Mouse (Mus musculus) spleen, adult 2 months (tissue): ENCODE measurements around the gene Ddx5. TPM values are rescaled to one million over a fixed set of nuclear protein-coding genes. Genes with fewer than 3 reads are reported as not detected.
A peak's percentile ranks its signal among the peaks of the same experiment; 100 is the strongest.
"Not testable (repeated sequence)": the region's sequence is repeated elsewhere in the genome, so short reads cannot be mapped to it uniquely, and the experiment has no call there.

Experiments used
- DNase-seq, 2 experiments: peaks; one replicate each; pipeline versions ENCODE4 v3.0.0 to v3.0.0-alpha.2; 2012 to 2021; ENCODE audit warnings: low spot score in 2 of 2, low read depth in 1 of 2
- H3K27ac ChIP-seq: fragments of 200-500 bp; 2 replicates; pipeline ENCODE4 v1.5.1; 2012; ENCODE audit warnings: low read length, inconsistent platforms; ENCODE audit not compliant: insufficient read depth
- H3K27me3 ChIP-seq: fragments of 200-500 bp; 2 replicates; pipeline ENCODE4 v1.6.1; 2012; ENCODE audit warnings: mild to moderate bottlenecking, moderate library complexity, low read length, inconsistent platforms; ENCODE audit not compliant: control insufficient read depth, insufficient read depth
- H3K36me3 ChIP-seq: fragments of 200-500 bp; 2 replicates; pipeline ENCODE4 v1.6.1; 2012; ENCODE audit warnings: mild to moderate bottlenecking, low read length, inconsistent platforms; ENCODE audit not compliant: control insufficient read depth, insufficient read depth
- H3K4me1 ChIP-seq: fragments of 200-500 bp; 2 replicates; pipeline ENCODE4 v1.6.1; 2011; ENCODE audit warnings: inconsistent platforms; ENCODE audit not compliant: control insufficient read depth, insufficient read depth, insufficient read length
- H3K4me3 ChIP-seq: fragments of 200-500 bp; 2 replicates; pipeline ENCODE4 v1.5.1; 2011; ENCODE audit warnings: mild to moderate bottlenecking, inconsistent platforms; ENCODE audit not compliant: insufficient read depth, insufficient read length; ENCODE audit errors: extremely low read depth
- CTCF ChIP-seq: fragments of 200-500 bp; IDR thresholded peaks from 2 replicates; pipeline ENCODE4 v1.5.1; 2011; ENCODE audit warnings: mild to moderate bottlenecking, inconsistent platforms; ENCODE audit not compliant: insufficient read depth, insufficient read length, insufficient replicate concordance; ENCODE audit errors: extremely low read depth
- POLR2A ChIP-seq: fragments of 200-500 bp; IDR thresholded peaks from 2 replicates; pipeline ENCODE4 v1.6.1; 2011; ENCODE audit warnings: low read depth, low read length, inconsistent platforms
- WGBS: fragments of 180-500 bp; shearing (Covaris S2); methylation state at CpG from one replicate; pipeline ENCODE4 v1.1.7; 2018; 5-methylcytosine and 5-hydroxymethylcytosine counted together
- polyA plus RNA-seq: library from polyadenylated mRNA; depleted of rRNA; stranded (reverse); fragments of >200 nt; gene quantifications from 2 replicates; pipeline ENCODE4 v1.2.3, GENCODE M21; 2012

The Ddx5 gene
- polyA plus RNA-seq, 1 experiment: 672 TPM

DNA sequence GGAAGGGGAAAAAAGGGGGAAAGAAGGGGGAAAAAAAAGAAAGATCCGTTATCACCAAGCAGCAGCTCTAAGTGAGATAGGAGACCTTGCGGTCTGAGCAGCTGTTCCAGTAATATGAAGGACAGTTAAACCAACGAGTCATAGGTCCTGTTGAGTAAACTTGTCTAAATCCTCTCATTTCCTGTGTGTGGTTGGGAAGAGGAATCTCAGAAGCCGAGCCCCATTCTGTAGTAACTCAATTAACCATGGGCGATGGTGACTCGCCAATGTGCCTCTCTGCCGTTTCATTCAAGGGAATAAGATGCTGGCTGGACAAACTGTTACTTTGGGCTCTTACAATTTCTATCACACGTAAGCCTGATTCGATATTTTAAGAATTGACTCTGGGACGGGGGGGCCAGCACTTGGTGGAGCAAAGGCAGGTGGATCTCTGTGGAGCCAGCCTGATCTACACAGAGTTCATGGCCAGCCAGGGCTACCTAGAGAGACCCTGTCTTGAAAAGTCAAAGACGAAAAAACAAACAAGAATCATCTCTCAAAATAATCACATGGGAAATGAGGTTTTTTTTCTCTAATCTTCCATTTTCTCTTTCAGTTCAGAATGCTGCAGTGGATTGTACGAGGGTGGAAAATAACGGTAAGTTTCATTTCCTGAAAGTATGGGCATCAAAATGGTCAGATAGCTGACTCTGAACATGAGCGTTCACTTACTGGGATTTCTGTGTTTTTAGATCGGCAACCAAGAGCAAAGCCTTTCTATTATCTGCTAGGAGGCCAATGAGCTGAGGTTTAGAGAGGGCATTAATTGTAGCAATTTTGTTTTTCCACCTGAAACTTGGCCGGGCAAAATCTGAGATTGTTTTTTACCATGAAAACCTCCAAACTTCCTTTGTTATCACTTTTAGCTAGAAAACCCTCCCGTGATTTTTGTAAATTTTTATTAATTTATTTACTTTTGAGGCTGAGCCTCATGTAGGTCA is 37.7 kb downstream of the Ddx5 start, which contains the start of gene Milr1:
Gene Milr1, plus strand, starts transcription at position 188 of the 980 bp plus-strand sequence.
- 6% methylated on average over 17 of the region's 17 CpGs for WGBS
- DNase-seq: peak in 1 of 2 experiments; percentile 70
- TF ChIP-seq POLR2A (no peak), CTCF (no peak)
- Histone ChIP-seq H3K4me1 (no peaks in the 10 kb centered on the region), H3K36me3 (0 out of 2 replicates have a peak, but pooled peaks cover 2% of the 10 kb centered on the region), H3K27ac (peak within 1 kb of the TSS; percentile 99), H3K27me3 (no peaks in the 10 kb centered on the region), H3K4me3 (peak within 1 kb of the TSS; percentile 63)

DNA sequence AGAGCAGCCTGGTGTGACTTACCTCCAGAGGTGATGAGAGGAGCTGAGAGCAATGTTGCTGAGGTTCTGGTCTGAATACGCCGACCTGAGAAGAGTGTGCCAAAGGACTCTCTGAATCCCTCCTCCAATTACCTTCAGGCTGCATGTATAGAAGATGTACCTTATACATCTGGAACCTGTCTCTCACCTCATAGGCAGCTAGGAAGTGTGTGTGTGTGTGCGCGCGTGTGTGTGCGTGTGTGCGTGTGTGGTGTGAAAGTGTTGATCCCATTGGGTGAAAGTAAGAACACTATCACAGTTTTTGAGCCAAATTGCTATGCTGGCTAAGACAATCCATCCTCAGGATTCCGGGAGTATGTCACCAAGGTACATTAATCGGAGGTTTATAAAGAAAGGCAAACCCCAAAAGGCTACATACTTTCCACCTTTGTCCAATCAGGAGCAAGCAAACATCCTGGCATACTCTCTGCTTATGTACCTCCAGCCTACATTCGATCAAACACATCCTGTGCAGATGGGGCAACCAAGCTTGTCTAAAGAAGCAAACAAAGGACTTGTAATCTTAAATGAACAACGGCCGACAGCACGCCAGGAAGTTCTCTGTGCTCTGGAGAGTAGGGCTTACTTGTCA is 38.7 kb downstream of the Ddx5 start, which contains the start of gene Pecam1:
Gene Pecam1, minus strand, starts transcription at position 508 of the 631 bp plus-strand sequence.
- no peak for TF ChIP-seq CTCF
- peak; percentile 74 for TF ChIP-seq POLR2A
- Histone ChIP-seq H3K36me3 (peaks cover 4% of the 10 kb centered on the region; the same call in 1 of the 2 replicates), H3K27me3 (no peaks in the 10 kb centered on the region), H3K4me1 (no peaks in the 10 kb centered on the region), H3K27ac (peak within 1 kb of the TSS; percentile 99), H3K4me3 (peak within 1 kb of the TSS; percentile 63)
- DNase-seq: peak; percentile 69 to 78
- WGBS: 9% methylated on average over 13 of the region's 13 CpGs

DNA sequence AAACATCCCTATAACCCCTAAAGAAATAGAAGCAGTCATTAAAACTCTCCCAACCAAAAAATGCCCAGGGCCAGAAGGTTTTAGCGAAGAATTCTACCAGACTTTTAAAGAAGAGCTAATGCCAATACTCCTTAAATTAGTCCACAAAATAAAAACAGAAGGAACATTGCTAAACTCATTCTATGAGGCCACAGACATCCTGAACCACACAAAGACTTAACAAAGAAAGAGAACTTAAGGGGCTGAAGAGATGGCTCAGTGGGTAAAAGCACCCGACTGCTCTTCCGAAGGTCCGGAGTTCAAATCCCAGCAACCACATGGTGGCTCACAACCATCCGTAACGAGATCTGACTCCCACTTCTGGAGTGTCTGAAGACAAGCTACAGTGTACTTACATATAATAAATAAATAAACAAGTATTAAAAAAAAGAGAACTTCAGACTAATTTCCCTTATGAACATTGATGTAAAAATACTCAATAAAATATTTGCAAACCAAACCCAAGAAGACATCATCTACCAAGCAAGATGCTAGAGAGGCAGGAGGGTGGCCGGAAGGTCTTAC is 39.3 kb downstream of the Ddx5 start:
- H3K4me1 ChIP-seq, DNase-seq, H3K36me3 ChIP-seq, H3K27me3 ChIP-seq: not testable (repeated sequence)
- peak overlapping the region; percentile 63 for H3K4me3 ChIP-seq
- 29% methylated on average over 7 of the region's 7 CpGs for WGBS
- H3K27ac ChIP-seq: peak overlapping the region; percentile 95

DNA sequence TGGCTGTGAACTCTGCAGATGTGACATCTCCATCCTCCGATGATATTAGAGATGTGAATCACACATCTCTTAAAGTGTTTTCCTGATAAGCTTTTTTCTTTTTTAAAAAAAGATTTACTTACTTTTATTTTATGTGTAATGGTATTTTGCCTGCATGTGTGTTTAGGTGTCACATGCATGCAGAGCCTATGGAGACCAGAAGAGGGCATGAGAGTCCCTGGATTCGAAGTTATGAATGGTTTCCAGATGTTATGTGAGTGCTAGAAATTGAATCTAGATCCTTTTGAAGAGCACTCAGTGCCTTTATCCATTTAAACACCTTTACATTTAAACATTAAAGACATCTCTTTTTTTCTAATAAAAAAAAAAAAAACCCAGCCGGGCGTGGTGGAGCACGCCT is 44.0 kb downstream of the Ddx5 start:
- TF ChIP-seq POLR2A (no peak), CTCF (no peak)
- Histone ChIP-seq H3K36me3 (peaks cover 7% of the 10 kb centered on the region), H3K4me3 (no peak overlapping the region), H3K4me1 (peaks cover 4% of the 10 kb centered on the region; the same call in 1 of the 2 replicates), H3K27me3 (no peaks in the 10 kb centered on the region), H3K27ac (no peak overlapping the region)
- 93% methylated on average over 5 of the region's 5 CpGs for WGBS
- DNase-seq: no peak

DNA sequence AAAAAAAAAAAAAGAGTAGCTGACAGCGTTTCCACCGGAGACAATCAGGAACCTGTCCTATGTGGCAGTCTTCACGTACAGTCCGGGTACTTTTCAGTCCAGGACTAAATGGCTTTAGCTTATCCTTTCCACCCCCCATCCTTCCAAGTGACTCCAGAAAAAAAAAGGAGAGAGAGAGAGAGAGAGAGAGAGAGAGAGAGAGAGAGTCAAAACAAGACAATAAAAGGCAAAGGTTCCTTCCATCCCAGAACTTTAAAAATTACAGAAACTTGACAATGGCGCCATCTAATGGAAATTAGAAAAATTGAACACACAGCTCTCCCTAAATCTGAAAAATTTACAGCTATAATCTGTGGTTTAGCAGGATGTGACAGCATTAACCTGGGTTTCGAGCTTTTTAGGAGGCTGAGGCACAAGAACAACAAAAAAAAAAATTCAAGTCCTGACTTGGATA is 46.6 kb downstream of the Ddx5 start:
- TF ChIP-seq POLR2A: no peak
- TF ChIP-seq CTCF: no peak
- H3K27ac ChIP-seq: no peak overlapping the region
- peaks cover 4% of the 10 kb centered on the region; the same call in 1 of the 2 replicates for H3K4me1 ChIP-seq
- 48% methylated on average over 6 of the region's 6 CpGs for WGBS
- no peak overlapping the region for H3K4me3 ChIP-seq
- peak in 1 of 2 experiments; percentile 46 for DNase-seq
- peaks cover 7% of the 10 kb centered on the region for H3K36me3 ChIP-seq
- no peaks in the 10 kb centered on the region for H3K27me3 ChIP-seq

DNA sequence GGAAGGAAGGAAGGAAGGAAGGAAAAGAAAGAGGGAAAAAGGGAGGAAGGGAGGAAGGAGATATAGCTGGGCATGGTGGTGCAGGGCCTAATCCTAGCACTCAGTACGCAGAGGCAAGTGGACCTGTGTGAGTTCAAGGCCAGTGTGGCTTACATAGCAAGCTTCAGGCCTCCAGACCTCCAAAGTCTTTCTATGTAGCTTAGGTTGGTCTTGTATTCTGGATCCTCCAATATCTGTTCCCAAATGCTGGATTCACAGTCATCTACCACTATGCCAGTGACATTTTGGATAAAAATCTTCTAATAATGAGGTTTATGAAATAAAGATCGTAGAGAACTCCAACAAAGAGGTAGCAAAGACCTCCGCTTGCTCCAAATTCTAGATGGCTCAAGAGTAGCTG is 47.2 kb downstream of the Ddx5 start:
- DNase-seq: no peak
- H3K27me3 ChIP-seq: no peaks in the 10 kb centered on the region
- H3K4me1 ChIP-seq: peaks cover 4% of the 10 kb centered on the region; the same call in 1 of the 2 replicates
- no peak overlapping the region for H3K27ac ChIP-seq
- TF ChIP-seq POLR2A: no peak
- no peak overlapping the region for H3K4me3 ChIP-seq
- 93% methylated on average over 3 of the region's 3 CpGs for WGBS
- H3K36me3 ChIP-seq: peaks cover 8% of the 10 kb centered on the region
